Mouse (Mus musculus): Measurements from ENCODE around the gene Pax8. TPM values are rescaled to one million over a fixed set of nuclear protein-coding genes. Genes with fewer than 3 reads are reported as not detected.

The Pax8 gene
- polyA plus RNA-seq, 1 experiment from 2014 or later: not detected

DNA sequence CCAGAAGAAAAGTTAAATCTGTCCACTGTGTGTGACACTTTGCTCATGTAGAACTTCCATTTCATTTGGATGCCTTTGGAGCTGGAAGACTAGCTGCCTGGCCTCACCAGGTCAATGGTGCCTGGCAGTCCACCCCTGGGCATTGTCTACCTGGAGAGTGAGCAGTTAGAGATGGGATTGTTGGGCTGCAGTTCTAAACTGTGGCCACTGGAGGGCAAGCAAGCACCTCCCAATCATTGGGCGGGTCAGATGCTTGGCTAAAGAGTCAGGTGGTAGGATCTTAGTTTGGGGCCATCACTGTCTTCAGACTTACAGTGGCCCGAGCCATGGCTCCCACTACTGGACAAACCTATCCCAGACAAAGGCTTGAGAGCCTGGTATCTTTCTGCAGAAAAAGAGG lies 66.2 kb downstream of the Pax8 start:
- WGBS: 0% methylated on average over 2 of the region's 2 CpGs
- H3K27ac ChIP-seq (ENCODE audit: low read length): no peak overlapping the region
- no peak overlapping the region for H3K4me3 ChIP-seq (ENCODE audit: low read length)
- H3K4me1 ChIP-seq (replicated peaks; ENCODE audit: control insufficient read depth, insufficient read depth, low read length): peaks cover 11% of the 10 kb centered on the region
- H3K9me3 ChIP-seq (ENCODE audit: control insufficient read depth, low read length): no peaks in the 10 kb centered on the region
- peak; percentile 18; the same call in 1 of the 2 replicates for ATAC-seq (ENCODE audit: low read depth)
- no peaks in the 10 kb centered on the region for H3K36me3 ChIP-seq (ENCODE audit: control insufficient read depth, insufficient read depth, low read length)
- H3K9ac ChIP-seq (ENCODE audit: low read length): no peak overlapping the region
- peaks cover 2% of the 10 kb centered on the region for H3K27me3 ChIP-seq (ENCODE audit: control insufficient read depth, insufficient read depth, low read depth, low read length)
- no peak overlapping the region for H3K4me2 ChIP-seq (ENCODE audit: low read depth, low read length)

DNA sequence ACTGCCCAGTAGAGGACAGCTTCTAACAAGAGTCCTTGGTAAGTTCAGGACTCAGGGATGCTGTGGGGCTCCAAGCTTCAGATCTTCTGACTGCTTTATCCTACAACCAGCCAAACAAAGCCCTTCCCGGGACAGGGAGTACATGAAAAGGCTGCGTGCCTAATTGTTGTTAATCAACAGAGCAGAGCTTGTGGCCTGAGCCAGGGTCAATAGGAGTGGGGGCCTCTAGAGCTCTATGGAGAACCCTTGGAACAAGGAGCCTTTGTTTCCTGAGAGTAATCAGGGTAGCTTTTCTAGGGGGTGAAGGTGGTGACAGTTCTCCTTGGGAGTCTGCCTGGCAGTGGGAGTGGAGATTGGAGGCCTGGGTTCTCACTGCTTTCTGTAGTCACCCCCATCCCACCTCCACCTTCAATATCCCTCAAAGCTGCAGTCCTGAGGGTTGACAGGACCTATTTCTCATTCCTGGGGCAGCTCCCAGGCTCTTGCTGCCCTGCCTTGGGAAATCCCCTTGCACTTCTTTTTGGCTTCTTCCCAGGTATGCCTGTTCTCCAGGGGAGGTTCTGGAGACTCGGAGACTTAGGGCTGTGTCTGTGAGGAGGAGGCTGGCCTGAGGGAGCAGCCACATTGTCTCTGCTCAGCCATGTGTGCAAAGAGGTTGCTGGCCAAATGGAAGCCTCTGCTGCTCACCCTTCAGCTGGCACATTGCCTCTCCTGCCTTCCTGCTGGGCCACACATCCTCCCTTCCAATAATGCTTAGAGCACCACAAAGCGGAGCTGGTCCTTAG lies 67.5 kb downstream of the Pax8 start:
- Histone ChIP-seq H3K27me3 (ENCODE audit: control insufficient read depth, insufficient read depth, low read depth, low read length) (peaks cover 2% of the 10 kb centered on the region), H3K9me3 (ENCODE audit: control insufficient read depth, low read length) (no peaks in the 10 kb centered on the region), H3K36me3 (ENCODE audit: control insufficient read depth, insufficient read depth, low read length) (no peaks in the 10 kb centered on the region), H3K4me3 (ENCODE audit: low read length) (no peak overlapping the region), H3K9ac (ENCODE audit: low read length) (no peak overlapping the region), H3K4me2 (ENCODE audit: low read depth, low read length) (no peak overlapping the region), H3K4me1 (replicated peaks; ENCODE audit: control insufficient read depth, insufficient read depth, low read length) (peaks cover 2% of the 10 kb centered on the region), H3K27ac (ENCODE audit: low read length) (no peak overlapping the region)
- WGBS: 61% methylated on average over 4 of the region's 4 CpGs
- ATAC-seq (ENCODE audit: low read depth): no peak

DNA sequence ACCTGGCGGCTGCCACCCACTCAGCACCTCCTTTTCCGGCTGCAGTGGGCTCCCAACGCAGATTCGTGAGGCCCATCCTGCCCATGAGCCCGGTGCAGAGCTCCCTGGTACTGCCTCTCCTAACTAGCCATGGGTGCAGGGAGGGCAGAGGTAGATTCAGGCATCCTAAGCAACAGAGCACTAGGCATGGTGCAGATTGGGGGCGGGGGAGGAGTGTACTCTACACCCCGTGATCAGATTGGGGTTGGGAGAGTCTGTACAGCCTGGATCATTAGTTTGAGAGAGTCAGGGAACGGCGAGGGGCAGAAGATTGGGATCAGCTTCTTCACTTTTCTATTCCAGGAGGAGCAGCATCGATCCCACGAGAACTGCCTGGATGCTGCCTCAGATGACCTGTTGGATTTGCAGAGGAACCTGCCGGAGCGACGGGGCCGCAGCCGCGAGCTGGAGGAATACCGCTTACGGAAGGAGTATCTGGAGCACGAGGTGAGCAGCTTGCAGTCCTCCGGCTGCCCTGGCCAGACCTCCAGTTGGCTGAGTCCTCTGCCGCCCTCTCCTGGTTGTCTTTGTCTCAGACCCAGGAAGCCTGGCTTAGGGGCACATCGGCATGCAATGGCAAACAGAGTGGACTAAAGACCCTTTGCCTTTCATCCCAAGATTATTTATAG lies 69.9 kb downstream of the Pax8 start:
- Histone ChIP-seq H3K4me1 (replicated peaks; ENCODE audit: control insufficient read depth, insufficient read depth, low read length) (0 out of 2 replicates have a peak, but pooled peaks cover 2% of the 10 kb centered on the region), H3K9ac (ENCODE audit: low read length) (peak overlapping the region; percentile 61), H3K9me3 (ENCODE audit: control insufficient read depth, low read length) (no peaks in the 10 kb centered on the region), H3K4me3 (ENCODE audit: low read length) (peak overlapping the region; percentile 17), H3K36me3 (ENCODE audit: control insufficient read depth, insufficient read depth, low read length) (no peaks in the 10 kb centered on the region), H3K27me3 (ENCODE audit: control insufficient read depth, insufficient read depth, low read depth, low read length) (peaks cover 2% of the 10 kb centered on the region), H3K4me2 (ENCODE audit: low read depth, low read length) (peak overlapping the region; percentile 50), H3K27ac (ENCODE audit: low read length) (no peak overlapping the region)
- 7% methylated on average over 23 of the region's 23 CpGs for WGBS
- peak; percentile 85 for ATAC-seq (ENCODE audit: low read depth)

DNA sequence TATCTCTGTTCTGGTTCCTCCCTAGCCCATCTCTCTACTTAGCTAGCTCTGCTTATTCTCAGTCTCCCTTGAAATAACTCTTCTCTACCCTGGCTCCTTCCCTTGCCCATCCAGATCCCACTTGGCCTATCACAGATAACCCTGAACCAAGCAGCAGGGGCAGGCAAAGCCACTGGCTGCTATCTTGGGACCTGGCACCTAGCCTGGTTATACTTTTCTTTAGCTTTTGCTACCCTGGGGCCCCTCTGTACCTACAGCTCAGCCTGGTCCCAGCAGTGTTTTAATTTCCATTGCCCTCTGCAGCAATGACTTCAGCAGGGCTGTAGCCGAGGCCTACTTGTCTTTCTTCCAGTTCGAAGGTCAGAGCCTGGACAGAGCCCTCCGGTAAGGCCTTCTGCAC lies 74.7 kb downstream of the Pax8 start:
- H3K9me3 ChIP-seq (ENCODE audit: control insufficient read depth, low read length): no peaks in the 10 kb centered on the region
- no peak overlapping the region for H3K27ac ChIP-seq (ENCODE audit: low read length)
- H3K27me3 ChIP-seq (ENCODE audit: control insufficient read depth, insufficient read depth, low read depth, low read length): peaks cover 2% of the 10 kb centered on the region
- ATAC-seq (ENCODE audit: low read depth): no peak
- H3K4me3 ChIP-seq (ENCODE audit: low read length): no peak overlapping the region
- 0 out of 2 replicates have a peak, but pooled peaks cover 2% of the 10 kb centered on the region for H3K4me1 ChIP-seq (replicated peaks; ENCODE audit: control insufficient read depth, insufficient read depth, low read length)
- H3K9ac ChIP-seq (ENCODE audit: low read length): no peak overlapping the region
- H3K36me3 ChIP-seq (ENCODE audit: control insufficient read depth, insufficient read depth, low read length): no peaks in the 10 kb centered on the region
- 74% methylated on average over 3 of the region's 3 CpGs for WGBS
- no peak overlapping the region for H3K4me2 ChIP-seq (ENCODE audit: low read depth, low read length)

DNA sequence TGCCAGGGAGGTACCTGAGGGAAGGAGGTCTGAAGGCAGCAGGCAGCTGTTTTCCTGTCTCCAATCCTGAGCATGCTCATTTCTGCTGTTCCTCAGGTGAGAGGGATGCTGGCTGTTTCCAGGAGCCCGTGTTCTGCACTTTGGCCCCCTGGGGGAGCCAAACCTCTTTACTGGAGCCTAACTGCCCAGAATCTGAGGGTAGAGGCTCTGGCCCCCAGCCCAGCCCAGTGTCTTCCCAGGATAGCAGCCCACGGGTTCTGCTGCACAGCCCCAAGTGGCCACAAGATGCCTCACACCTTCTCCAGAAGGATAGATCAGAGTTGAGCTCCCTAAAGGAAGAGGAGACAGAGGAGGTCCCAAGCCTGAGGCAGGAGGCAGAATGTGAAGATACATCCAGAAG lies 78.3 kb downstream of the Pax8 start:
- H3K4me1 ChIP-seq (replicated peaks; ENCODE audit: control insufficient read depth, insufficient read depth, low read length): no peaks in the 10 kb centered on the region
- no peak overlapping the region for H3K27ac ChIP-seq (ENCODE audit: low read length)
- WGBS: 6% methylated on average over 2 of the region's 2 CpGs
- H3K9me3 ChIP-seq (ENCODE audit: control insufficient read depth, low read length): no peaks in the 10 kb centered on the region
- no peaks in the 10 kb centered on the region for H3K36me3 ChIP-seq (ENCODE audit: control insufficient read depth, insufficient read depth, low read length)
- H3K9ac ChIP-seq (ENCODE audit: low read length): no peak overlapping the region
- H3K4me2 ChIP-seq (ENCODE audit: low read depth, low read length): no peak overlapping the region
- no peak overlapping the region for H3K4me3 ChIP-seq (ENCODE audit: low read length)
- no peak for ATAC-seq (ENCODE audit: low read depth)
- H3K27me3 ChIP-seq (ENCODE audit: control insufficient read depth, insufficient read depth, low read depth, low read length): no peaks in the 10 kb centered on the region

DNA sequence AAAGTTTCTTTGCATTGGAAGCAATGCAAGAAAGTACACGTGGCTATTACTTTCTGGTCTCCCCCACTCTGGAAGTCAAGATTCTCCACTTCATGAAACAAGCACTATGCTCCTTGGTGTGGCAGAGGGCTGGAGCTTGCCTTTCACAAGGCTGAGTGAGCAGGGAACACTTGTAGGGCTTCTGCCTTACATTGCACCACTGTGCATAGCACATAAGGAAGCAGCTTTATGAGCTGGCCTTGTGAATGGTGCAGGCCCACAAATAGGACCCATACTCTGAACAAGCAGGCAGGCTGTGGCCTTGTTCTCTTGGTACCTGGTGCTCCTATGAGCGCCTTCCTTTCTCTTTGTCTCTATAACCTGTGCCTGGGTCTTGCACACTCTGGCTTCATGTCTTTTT lies 82.1 kb downstream of the Pax8 start:
- ATAC-seq (ENCODE audit: low read depth): no peak
- Histone ChIP-seq H3K36me3 (ENCODE audit: control insufficient read depth, insufficient read depth, low read length) (no peaks in the 10 kb centered on the region), H3K4me2 (ENCODE audit: low read depth, low read length) (no peak overlapping the region), H3K9ac (ENCODE audit: low read length) (no peak overlapping the region), H3K9me3 (ENCODE audit: control insufficient read depth, low read length) (no peaks in the 10 kb centered on the region), H3K4me3 (ENCODE audit: low read length) (no peak overlapping the region), H3K27me3 (ENCODE audit: control insufficient read depth, insufficient read depth, low read depth, low read length) (no peaks in the 10 kb centered on the region), H3K27ac (ENCODE audit: low read length) (no peak overlapping the region), H3K4me1 (replicated peaks; ENCODE audit: control insufficient read depth, insufficient read depth, low read length) (no peaks in the 10 kb centered on the region)
- whole genome bisulfite sequencing: 69% methylated on average over 2 of the region's 2 CpGs

DNA sequence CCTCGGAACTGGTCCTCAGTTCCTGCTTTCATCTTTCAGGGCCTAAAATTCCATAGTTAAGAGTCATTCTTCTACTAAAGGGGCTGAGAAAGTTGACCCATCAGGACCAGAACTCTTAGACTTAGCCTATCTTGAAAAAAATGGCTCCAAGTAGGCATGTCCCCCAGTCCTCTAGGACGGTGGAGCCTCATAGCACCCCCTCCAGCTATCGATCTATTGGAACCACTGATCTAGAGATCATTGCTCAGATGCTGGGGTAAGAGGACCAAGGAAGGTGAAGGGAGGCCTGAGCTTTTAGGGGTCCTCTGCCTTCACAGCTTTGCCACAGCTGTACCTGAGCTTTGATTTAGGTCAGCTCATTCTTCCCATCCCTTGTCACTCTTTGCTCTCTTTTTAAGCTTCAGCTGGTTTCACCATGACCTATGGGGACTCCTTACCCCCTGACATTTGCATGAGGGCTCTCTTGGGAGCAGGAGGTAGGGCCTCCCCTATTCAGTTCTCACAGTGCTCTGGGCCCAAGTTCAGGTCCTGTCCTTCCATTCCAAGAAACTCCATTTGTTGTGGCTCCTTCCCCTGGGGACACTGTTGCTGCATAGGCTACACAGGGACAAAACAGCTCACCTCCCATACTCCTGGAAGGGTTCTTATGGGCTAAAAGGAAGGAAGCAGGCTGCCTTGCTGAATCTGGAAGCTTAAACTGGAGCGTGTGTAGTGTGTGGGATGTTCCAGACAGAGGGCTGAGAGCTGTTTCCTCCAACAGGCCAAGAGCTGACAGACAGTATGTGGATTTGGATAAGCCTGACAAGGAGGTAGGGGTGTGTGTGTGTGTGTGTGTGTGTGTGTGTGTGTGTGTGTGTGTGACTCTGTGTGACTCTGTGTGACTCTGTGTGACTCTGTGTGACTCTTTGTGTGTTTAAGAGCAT lies 87.8 kb downstream of the Pax8 start:
- H3K36me3 ChIP-seq (ENCODE audit: control insufficient read depth, insufficient read depth, low read length): no peaks in the 10 kb centered on the region
- H3K27me3 ChIP-seq (ENCODE audit: control insufficient read depth, insufficient read depth, low read depth, low read length): no peaks in the 10 kb centered on the region
- H3K27ac ChIP-seq (ENCODE audit: low read length): no peak overlapping the region
- 76% methylated on average over 4 of the region's 4 CpGs for WGBS
- H3K4me3 ChIP-seq (ENCODE audit: low read length): no peak overlapping the region
- H3K4me2 ChIP-seq (ENCODE audit: low read depth, low read length): no peak overlapping the region
- no peaks in the 10 kb centered on the region for H3K4me1 ChIP-seq (replicated peaks; ENCODE audit: control insufficient read depth, insufficient read depth, low read length)
- H3K9me3 ChIP-seq (ENCODE audit: control insufficient read depth, low read length): no peaks in the 10 kb centered on the region
- no peak for ATAC-seq (ENCODE audit: low read depth)
- H3K9ac ChIP-seq (ENCODE audit: low read length): no peak overlapping the region

DNA sequence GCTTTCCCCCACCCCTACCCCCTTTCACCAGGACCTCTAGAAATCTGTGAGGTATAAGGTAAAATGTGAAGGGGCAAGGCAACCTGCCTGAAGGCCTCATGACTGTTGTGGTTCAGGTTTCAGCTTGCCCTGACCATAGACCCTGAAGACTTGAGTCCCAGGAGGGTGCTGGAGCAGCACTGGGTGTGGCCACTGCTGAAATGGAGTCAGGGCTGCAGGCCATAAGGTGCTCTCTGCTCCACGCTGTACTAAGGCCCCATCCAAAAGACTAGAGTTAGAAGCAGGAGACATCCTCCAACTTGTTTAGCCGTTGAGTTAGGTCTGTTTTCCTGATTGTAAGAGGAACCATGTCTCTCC lies 88.5 kb downstream of the Pax8 start:
- H3K27ac ChIP-seq (ENCODE audit: low read length): no peak overlapping the region
- H3K4me3 ChIP-seq (ENCODE audit: low read length): no peak overlapping the region
- 77% methylated on average over 2 of the region's 2 CpGs for WGBS
- no peak for ATAC-seq (ENCODE audit: low read depth)
- H3K4me2 ChIP-seq (ENCODE audit: low read depth, low read length): no peak overlapping the region
- no peaks in the 10 kb centered on the region for H3K27me3 ChIP-seq (ENCODE audit: control insufficient read depth, insufficient read depth, low read depth, low read length)
- H3K4me1 ChIP-seq (replicated peaks; ENCODE audit: control insufficient read depth, insufficient read depth, low read length): no peaks in the 10 kb centered on the region
- no peak overlapping the region for H3K9ac ChIP-seq (ENCODE audit: low read length)
- H3K9me3 ChIP-seq (ENCODE audit: control insufficient read depth, low read length): no peaks in the 10 kb centered on the region
- no peaks in the 10 kb centered on the region for H3K36me3 ChIP-seq (ENCODE audit: control insufficient read depth, insufficient read depth, low read length)

Data from lung, embryonic 16.5 days (tissue).